Mouse (Mus musculus): Measurements from ENCODE around the gene 4930438A08Rik.

4930438A08Rik gene

GRCm38 (mm10) chr11:58326781-58327180 lies 52.2 kb downstream of the 4930438A08Rik start:
- DNase-seq: no peak

- peak; percentile 5 for DNase-seq
These were observed 55.3 kb downstream of the 4930438A08Rik start for GRCm38 (mm10) chr11:58329906-58330275.

GRCm38 (mm10) chr11:58330276-58331148 lies 55.9 kb downstream of the 4930438A08Rik start, which contains the start of the genes Zfp672 and Sh3bp5l:
Gene Zfp672 (minus strand): TSS chr11:58330339.
Gene Sh3bp5l (plus strand): TSS chr11:58330724.
- peak; percentile 91 for DNase-seq

GRCm38 (mm10) chr11:58331149-58331495 lies 56.5 kb downstream of the 4930438A08Rik start:
- no peak for DNase-seq

GRCm38 (mm10) chr11:58331546-58331945 lies 56.9 kb downstream of the 4930438A08Rik start:
- DNase-seq: no peak

- peak; percentile 47 for DNase-seq
These were observed 60.1 kb downstream of the 4930438A08Rik start for GRCm38 (mm10) chr11:58334746-58335145.

Data from lung, postnatal 14 days (tissue).